Mouse (Mus musculus): ENCODE results near the gene Gm47969.
"Not testable (repeated sequence)": the region's sequence is repeated elsewhere in the genome, so short reads cannot be mapped to it uniquely, and the experiment has no call there.

Gene Gm47969

DNA sequence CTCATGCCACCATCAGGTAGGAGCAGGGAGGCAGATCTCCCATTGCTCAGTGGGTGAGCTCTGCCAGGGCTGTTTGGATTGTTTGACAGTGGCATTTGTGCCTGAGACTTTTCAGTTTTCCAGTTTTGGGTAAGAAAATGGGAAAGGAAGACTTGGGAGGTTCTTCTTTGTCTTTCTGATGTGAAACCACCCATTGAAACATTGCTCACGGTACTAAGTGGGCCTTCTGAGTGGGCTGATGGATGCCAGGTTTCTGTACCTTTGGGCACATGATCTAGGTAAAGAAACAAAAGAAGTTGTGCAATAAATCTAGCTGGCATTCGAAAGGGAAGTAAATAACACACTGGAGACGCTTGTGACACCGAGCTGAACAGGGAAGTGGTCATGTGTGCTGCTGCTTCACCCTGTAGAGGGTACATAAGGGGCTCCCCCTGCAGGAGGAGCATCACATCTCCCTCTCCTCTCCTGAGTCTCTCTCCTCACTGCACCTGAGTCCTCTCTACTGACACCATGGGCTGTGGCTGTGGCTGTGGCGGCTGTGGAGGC is at the start of gene Gm47969:
TSS of gene Gm47969 (plus strand) at position 51 of the 546 bp plus-strand sequence.
- no peak for DNase-seq (ENCODE audit: low spot score)

DNA sequence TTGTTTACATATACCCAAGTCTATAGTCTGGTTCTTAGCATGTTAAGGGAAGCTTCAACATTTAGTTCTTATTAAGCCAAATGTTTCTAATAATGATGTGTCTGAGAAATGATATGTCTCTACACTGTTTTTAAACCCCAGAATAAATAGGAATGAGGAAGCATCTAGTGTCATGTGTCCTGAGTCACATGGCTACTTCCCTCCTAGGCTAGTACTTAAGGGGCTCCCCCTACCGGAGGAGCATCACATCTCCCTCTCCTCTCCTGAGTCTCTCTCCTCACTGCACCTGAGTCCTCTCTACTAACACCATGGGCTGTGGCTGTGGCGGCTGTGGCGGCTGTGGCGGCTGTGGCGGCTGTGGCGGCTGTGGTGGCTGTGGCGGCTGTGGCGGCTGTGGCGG is 44.4 kb upstream of the Gm47969 start, which contains the start of gene Gm47959:
TSS of gene Gm47959 (plus strand) at position 243 of the 400 bp plus-strand sequence.
- not testable (repeated sequence) for DNase-seq (ENCODE audit: low spot score)

DNA sequence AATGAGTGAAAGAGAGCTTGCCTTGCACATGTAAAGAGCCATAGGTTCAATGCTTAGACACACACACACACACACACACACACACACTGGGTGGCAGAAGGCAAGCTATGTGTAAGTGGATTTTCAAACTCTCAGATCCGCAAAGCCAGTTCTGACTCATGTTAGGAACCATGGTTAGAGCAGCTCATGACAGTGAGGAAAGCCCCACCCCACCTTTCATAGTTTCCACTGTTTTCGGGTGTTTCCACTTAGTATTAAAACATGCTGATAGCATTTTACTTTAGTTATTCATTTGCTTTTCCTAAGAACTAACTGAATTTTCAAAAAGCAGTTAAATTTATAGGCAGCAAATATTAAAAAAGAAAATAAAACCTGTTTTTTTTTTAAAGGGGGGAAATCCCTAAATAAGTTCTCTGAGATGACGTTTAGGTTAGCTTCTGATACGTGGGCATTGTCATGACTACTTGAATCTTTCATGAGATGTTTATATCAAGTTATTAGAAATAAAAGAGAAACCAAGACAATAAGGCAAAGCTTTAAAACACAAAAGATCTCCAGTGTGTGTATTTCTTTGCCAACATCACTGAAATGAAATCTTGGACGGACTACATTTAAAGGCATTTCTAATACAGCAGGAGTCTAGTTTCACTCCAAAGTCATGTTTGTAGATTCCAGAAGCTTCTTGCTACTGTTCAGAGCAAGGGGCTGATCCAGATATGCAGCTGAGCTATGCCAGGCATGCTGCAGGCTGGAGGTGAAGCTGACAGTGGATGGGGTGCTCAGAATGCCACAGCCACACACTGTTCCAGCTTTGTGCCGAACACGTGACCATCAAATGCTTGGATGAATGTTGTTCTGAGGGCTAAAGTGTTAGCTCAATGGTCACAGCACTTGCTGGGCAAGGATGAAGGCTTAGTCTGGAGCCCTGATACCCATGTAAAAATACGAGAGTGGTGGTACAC is 38.2 kb upstream of the Gm47969 start:
- no peak for DNase-seq (ENCODE audit: low spot score)

DNA sequence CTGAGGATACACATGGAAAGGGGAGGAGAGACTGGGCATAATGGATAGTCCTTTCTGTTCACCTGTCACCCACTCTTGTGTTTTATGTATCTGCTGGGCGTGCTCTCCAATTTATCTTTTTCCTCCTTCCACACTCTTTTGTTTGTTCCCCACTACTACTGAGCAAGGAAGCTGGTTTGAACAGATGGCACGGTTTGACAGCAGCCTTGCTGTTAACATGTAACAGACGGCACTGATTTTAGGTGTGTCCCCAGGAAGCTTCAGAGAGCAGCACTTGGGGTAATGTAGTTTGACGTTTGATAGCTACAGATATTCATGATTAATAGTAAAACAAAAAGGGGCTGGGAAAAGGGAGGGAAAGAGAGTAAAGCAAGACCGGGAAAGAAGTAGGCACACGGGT is 37.3 kb upstream of the Gm47969 start:
- DNase-seq (ENCODE audit: low spot score): no peak

DNA sequence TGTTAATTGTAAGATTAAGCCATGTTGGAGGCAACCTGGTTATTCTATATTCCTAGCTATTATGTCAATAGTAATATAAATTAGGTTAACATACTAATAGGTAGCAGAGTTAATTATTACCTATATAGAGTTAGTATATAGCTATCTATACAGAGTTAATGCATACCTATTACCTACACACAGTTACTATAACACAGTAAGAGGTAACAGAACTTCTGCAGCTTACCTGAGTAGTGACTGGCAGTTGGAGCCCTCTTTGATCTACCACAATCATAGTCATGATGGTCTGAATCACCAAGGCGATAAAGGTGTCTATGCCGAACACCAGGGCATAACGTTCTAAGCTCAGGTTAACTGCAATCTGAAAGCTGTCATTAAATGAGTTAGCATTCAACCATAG is 30.3 kb upstream of the Gm47969 start:
- DNase-seq (ENCODE audit: low spot score): no peak

DNA sequence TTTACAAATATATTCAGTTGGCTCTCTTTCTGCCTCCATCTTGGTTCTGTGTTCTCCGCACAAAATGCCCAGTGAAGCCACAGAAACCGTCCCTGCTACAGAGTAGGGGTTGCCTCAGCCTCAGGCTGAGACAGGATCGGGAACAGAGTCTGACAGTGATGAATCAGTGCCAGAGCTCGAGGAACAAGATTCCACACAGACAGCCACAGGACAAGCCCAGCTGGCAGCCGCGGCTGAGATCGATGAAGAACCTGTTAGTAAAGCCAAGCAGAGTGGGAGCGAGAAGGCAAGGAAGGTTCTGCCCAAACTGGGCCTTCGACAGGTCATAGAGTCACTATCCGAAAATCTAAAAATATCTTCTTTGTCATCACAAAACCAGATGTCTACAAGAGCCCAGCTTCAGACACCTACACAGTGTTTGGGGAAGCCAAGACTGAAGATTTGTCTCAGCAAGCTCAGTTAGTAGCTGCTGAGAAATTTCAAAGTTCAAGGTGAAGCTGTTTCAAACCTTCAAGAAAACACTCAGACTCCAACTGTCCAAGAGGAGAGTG is 29.3 kb upstream of the Gm47969 start:
- DNase-seq (ENCODE audit: low spot score): no peak

DNA sequence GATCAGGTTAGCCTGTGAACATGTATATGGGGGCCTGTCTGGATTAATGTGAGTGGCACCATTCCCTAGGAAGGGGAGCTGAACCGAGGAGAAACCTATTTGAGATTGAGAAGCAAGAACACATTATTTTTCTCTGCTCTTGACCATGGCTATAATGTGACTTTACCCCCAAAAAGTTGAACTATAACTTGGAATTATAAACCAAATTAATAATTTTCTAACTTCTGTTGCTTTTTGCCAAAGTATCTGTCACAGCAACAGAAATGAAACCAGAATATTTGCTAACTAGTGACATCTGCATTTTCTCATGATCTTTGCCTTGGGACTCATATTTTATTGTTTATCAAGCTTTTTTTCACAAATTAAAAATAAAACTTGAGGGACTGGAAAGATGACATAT is 28.2 kb upstream of the Gm47969 start:
- DNase-seq (ENCODE audit: low spot score): no peak

DNA sequence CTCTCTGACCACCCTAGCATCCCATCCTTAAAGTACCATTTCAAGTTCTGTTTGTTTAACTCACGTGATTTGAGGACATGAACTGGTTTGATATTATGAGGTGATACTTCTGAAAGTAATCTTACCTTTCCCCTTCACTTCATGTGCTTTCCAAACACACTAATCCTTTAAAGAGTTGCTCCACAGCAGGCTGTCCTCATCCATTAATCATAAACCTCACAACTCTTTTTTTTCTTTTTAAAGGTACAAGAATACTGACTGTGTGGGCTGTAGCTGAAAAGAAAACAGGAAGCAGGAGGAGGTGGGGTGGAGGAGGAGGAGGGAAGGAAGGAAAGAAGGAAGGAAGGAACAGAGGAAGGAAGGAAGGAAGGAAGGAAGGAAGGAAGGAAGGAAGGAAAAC is 12.8 kb upstream of the Gm47969 start:
- DNase-seq (ENCODE audit: low spot score): no peak

DNA sequence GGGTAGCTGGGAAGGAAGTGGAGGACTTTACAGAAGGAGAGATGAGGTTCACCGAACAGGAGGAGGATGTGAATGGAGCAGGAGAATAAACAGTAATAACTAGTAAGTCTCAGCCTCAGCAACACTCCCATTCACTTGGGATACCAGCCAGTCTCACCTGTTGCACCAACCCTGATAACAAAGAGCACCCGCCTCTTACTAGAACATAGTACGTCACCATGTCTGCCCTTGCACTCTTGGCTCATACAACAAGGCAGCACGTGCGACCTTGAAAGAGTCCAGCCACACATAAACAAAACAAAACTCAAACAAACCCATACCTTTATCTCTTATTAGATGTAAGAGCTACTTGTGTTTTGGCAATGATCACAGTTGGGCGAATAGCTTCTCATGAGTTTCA is 12.2 kb upstream of the Gm47969 start:
- no peak for DNase-seq (ENCODE audit: low spot score)

DNA sequence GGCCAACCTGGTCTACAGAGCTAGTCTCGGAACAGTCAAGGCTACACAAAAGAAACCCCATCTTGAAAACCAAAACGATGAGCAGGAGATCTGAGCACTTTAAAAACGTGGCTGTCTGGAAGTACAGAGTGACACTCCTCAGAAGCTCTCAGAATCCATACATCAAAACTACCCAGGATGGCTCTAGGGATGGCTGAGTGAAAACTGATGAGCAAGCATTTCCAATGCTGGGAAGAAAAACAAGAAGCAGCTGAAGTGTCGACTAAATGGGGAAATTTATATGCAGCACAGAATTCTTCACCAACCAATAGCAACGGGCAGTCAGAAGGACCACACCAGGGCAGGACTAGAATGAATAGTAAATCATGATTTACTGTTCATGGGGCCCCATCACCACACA is 10.2 kb upstream of the Gm47969 start:
- DNase-seq (ENCODE audit: low spot score): no peak

DNA sequence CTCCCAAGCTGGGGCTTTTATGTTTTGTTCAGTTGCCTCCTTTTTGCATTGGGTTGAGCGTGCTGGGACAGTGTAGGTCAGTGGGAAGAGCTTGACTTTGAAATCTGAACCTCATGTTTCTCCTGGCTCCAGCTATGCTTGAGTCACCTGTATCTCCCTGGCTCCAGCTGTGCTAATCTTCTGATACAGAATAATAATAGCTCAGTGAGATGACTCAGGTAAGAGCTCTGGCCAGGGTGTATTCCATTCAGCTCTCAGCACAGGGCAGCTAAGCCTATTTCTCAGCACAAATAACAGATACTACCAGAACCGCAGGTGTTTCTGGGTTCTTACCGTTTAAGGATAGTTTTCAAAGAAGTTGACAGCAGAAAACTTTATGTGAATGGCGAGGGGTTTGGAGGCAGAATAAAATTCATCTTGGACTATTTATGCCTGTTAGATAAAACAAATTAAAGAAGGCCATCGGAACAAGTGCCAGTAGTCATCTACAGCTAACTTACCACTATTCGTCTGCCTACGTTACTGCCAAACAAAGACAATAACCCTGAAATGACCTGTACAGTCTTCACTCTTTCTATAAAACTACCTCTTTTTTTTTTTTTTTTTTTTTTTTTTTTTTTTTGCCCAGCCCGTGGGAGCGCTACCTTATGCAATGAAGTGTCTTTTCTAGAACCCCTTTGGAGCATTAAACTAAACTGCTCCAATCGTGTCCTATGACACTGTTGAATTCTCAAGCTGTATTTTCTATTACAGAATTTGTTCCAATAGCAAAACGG is 7.7 kb upstream of the Gm47969 start:
- DNase-seq (ENCODE audit: low spot score): no peak

DNA sequence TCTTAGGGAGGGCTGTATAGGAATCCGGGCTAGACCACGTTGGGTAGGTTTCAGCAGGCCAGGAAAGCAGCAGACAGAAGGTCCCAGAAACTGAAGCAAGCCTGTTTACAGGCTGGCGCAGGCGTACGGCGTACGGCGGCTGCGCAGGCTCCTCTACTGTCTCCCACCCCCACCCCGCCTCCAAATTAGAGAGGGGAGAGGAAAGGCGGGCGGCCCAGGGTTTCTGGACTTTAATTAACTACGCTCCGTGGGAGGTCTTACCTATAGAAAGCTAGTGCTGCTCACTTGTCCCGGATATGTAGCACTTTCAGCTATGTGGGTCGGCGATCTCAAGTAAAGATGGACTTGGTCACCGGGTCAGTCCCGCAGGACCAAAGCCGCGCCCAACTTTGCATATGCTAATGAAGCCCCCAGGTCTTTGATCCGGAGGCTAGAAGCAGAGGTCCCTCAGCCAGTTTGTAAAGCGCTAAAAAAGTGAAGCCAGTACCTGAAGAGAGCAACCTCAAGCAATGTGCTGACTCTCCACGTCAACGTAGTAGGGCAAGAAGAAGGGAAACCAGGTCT is 6.5 kb upstream of the Gm47969 start, which contains the start of gene Slc19a3:
TSS of gene Slc19a3 (minus strand) at position 340 of the 564 bp plus-strand sequence.
- peak; percentile 43 for DNase-seq (ENCODE audit: low spot score)

DNA sequence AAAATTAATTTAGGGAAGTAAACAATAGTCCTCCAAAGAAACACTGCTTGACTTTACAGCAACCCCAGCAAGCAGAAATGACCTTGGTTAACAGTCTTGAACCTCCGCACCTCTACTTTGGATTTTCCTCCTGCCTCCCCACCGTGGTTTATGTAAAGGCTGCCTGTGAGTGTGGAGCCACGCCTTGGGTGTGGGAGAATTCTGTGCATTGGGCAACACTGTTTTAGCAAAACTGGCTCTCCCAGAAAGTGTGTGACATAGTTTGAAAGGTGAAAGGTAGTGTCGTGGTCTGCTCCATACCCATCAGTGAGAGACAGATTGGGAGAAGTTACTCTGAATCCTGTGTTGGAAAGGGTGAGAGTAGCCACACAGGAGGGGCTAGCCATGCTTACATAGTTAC is 5.7 kb upstream of the Gm47969 start:
- no peak for DNase-seq (ENCODE audit: low spot score)

DNA sequence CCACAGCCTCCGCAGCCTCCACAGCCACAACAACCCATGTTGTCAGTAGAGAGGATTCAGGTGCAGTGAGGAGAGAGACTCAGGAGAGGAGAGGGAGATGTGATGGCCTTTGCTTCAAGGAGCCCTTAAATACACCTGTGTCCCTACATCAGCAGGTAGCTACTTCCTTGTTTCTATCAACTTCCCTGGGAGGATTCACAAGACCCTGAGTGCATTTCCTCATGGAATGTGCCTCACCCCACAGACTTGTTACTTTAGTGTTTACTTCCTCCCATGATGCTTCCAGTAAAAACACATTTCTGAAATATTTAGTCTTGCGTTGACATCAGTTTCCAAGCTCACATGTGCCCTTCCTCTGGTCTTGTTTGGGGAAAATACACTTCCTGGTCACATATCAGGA is 2.4 kb upstream of the Gm47969 start, which contains the start of gene Krtap28-10:
TSS of gene Krtap28-10 (minus strand) at position 101 of the 400 bp plus-strand sequence.
- DNase-seq (ENCODE audit: low spot score): no peak

DNA sequence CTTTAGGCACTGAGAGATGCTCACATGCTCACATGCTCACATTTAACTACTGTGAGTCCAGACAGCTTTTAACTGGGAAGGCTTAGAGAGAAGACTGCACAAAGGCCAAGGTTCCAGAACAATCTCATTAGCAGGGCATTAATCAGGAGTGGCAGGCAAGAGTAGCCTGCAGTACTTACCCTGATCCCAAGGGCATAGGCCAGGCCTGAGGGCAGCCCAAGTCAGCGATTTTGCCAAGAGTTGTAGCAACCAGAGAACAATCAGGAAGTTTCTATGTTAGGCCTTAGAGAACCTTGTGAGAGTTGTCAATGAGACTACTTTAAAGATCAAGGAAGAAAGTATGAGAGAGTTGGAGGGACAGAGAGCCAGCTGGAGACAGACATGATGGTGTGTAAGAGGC is 13.7 kb downstream of the Gm47969 start:
- no peak for DNase-seq (ENCODE audit: low spot score)

DNA sequence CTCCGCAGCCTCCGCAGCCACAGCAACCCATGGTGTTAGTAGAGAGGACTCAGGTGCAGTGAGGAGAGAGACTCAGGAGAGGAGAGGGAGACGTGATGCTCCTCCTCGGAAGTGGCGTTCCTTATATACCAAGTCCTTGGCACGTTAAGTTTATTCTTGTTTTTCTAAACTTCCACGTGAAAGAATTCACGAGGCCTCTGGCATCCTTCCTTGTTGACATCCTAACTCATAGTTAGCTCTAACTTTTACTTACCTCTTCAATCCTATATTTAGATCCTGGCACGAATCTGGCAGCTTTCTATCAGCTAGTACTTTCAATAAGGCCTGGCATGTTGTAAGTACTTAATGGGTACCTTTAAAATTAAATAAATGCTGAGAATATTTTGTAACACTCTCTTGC is 14.5 kb downstream of the Gm47969 start, which contains the start of gene A030005K14Rik:
TSS of gene A030005K14Rik (minus strand) at position 101 of the 400 bp plus-strand sequence.
- DNase-seq (ENCODE audit: low spot score): no peak

DNA sequence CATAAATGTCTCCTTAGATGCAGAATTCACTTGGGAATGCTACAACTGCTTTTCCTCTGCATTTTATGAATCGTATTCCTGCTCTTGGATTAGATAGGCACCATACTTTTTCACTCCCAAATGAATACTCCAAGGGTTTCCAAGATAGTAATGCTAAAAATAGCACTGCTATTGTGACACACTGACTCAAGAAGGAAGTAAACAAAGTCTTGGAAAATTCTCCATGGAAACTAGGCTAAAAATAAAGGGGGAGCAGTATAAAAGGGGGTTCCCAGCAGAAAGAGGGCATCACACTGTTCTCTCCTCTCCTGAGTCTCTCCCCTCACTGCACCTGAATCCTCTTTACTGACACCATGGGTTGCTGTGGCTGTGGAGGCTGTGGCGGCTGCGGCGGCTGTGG is 15.9 kb downstream of the Gm47969 start, which contains the start of gene Krtap28-13:
TSS of gene Krtap28-13 (plus strand) at position 288 of the 400 bp plus-strand sequence.
- no peak for DNase-seq (ENCODE audit: low spot score)

DNA sequence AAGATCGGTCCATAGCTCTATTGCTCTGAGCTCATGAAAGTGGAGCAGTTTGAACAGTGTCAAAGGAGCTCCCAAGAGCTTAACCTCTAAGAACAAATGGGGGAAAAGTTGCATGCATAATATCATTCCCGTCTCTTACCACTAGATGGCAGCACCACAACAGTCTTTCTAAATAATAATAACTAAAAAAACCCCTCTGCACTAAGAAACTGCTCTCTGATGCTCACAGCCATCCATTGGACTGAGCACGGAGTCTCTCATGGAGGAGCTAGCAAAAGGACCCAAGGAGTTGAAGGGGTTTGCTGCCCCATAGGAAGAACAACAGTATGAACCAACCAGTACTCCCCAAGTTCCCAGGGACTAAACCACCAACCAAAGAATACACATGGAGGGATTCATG is 20.1 kb downstream of the Gm47969 start:
- DNase-seq (ENCODE audit: low spot score): no peak

DNA sequence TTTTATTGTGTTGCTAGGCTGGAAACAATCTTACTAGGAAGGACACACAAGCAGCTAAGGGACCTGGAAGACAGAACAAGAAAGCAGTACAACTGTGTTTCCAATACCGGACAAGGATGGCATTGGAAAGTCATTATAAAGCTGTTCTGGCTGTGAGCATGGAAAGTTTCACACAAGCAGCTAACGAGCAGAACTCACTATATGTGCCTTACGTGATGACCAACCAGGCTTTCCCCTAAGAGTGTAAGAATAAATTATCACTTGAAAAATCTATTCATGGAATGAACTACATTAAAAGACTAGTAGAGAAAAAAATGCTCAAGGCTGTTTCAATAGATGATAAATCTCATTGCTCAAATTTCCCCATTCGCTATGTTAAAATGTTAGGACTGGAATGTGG is 21.8 kb downstream of the Gm47969 start:
- no peak for DNase-seq (ENCODE audit: low spot score)

DNA sequence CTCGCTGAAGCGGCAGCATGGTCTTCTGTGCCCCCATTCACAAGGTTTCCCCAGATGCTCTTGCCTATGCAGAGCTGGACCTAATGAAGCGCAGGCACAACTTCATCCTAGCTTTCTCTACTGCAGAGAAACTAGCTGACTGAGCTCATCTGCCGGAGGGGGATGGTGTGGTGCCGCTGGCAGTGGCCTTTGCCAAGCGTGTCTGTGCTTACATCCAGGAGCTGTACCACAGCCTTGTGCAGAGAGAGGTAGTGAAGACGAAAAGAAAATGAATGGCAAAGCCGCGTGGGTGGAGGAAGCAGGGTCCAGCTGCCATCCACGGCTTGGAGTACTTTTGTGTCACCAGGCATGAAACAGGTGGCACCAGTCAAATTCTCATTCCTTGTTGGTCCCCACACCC is 22.5 kb downstream of the Gm47969 start:
- no peak for DNase-seq (ENCODE audit: low spot score)

DNA sequence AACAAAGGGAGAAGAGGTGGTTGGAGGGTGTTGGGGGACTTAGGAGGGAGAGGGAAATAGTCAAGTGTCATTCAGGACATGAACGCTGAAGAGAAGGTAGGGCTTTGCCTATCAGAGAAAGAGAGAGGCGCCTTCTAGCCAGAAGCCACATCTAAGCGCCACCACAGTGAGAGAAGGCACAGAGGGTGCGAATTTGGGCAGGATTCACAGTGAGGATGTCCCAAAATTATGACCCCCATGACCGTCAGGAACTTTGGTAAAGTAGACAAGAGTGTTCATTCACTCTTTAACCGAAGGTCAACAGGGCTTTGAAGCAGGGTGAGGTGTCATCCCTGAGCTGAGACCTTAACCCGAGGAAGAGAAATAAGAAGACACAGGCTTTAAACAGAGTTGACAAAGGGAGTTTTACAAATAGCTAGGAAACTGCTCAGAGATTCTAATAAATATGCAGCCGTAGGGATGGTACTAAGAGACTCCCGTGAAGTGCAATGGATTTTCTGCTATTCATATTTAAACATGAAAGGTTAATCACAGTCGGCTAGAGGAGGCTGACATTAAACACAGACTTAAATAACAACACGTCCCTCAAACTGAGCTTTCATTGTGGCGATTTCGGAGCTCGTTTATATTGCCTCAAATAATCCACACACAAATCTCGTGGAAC is 30.9 kb downstream of the Gm47969 start:
- no peak for DNase-seq (ENCODE audit: low spot score)
